Mouse (Mus musculus): Measurements from ENCODE around the gene Zyx.

The Zyx gene

GRCm38 (mm10) chr6:42349426-42350020 is at the start of gene Zyx:
TSS of gene Zyx (plus strand) at chr6:42349630.
- DNase-seq, result peak; percentile 94

DNA sequence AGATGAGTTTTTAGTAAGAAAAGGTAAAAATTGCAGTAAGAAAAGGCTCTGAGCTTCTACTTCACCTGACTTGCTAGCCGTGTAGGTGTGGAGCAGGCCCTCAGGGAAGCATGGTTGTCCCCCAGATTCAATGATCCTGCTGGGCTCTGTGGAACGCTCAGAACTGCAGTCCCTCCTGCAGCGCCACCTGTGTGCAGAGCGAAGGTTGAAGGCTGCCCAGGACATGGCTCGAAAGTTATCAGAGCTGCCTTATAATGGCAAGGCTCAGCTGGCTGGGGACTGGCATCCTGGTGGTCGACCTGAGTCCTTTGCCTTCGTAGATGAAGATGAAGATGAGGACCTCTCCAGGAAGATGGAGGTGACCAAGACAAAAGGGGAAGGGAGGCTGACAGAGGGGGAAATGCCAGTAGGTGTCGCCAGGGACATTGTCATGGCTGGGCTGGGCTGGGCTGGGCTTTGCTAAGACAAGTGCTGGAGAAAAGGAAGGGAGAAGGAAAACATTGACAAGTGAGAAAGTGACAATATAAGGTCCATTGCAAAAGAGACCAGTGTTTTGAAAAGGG is 39.5 kb upstream of the Zyx start:
- DNase-seq, result peak; percentile 8

DNA sequence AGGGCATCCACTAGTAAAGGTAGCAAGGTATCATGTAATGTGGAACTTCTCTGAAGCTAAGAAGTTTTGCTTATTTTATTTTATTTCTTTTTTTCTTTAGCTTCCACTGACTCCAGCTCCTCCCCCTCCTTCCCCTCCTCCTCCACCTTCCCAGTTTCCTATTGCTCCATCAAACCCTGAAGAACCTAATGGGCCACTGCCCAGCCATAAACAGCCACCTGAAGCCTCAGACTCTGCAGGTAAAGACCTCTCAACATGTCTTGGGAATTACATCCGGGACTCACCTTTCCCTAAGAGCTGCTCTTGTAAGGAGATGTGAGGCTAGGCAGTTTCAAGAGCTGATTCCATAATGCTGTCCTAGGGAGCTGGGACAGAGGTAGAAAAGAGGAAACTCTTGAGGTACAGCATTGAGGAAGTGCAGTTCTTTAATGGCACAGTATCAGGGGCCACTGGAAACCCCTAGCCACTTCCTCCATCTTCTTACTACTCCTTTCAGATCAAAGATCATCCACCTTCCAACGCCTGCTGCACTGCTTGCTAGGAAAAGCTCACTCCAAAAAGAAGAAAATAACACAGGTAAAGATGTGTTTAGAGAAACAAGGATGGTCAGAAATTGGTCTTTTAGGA is 38.9 kb upstream of the Zyx start:
- no peak for DNase-seq

DNA sequence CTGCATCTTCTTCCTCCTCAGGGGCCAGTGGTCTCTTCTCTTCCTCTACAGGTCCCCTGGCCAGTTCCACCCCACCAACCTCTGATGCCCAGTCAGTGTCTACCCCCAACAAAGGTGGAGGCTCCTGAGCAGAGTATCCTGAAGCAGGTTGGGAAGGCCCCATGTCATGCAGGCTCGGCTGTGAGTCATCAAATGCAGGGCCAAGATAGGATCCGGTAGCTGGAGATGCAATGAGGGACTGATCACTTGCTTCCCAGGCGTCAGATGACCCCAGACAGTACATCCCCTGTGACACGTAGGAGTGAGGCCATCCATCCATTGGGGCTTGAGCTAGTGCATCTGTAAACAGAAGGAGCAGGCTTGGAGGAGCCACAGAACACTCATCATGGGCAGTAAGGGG is 31.1 kb upstream of the Zyx start:
- no peak for DNase-seq

DNA sequence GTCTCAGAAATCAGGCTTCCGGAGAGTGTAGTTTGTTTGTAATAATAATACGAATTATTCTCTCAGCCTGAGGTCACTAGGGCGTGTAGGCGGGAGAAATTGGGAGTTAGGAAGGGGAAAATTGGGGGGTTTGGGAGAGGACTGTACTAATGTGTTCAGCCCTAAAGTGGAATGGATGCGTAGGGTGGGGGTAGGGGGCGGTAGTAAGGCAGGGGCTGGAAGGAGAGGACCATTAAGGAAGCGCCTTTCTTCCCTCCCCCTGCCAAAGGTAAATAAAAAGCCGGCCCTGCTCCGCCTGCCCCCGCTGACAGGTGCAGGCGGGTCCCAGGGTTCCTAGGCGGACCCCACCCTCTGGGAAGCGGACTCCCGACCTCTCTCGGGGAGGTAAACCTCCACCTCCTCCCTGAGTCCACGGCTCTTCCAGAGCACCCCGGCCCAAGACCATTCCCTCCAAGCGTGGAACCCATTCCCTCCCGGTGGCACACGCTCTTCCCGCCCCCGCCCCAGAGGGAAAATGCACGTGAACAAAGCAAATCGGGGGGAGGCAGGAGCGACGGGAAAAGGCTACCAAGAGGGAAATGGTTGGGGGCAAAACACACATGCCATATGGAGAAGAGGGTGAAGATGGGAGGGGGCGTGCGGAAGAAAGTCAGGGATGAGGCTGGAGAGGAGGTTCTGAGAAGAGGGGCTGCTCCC is 25.9 kb upstream of the Zyx start:
- DNase-seq, result no peak

DNA sequence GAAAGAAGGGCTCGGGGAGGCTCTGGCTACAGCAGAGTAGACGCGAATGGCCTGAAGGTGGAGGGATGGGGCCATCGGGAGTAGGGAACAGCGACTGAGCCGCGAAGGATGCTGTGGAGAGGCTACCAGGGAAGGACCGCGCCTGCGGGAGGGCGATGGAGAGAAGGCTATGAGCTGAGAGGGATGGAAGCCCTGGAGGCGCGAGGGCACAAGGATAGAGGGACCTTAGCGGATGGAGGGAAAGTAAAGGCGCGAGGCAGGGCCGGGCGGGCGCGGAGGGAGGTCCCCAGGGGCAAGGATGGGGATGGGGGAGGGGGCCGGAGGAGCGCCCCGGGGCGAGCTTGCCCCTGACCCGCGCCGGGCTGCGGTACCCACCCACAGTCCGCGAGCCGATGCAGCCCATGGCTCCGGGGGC is 25.4 kb upstream of the Zyx start:
- no peak for DNase-seq

DNA sequence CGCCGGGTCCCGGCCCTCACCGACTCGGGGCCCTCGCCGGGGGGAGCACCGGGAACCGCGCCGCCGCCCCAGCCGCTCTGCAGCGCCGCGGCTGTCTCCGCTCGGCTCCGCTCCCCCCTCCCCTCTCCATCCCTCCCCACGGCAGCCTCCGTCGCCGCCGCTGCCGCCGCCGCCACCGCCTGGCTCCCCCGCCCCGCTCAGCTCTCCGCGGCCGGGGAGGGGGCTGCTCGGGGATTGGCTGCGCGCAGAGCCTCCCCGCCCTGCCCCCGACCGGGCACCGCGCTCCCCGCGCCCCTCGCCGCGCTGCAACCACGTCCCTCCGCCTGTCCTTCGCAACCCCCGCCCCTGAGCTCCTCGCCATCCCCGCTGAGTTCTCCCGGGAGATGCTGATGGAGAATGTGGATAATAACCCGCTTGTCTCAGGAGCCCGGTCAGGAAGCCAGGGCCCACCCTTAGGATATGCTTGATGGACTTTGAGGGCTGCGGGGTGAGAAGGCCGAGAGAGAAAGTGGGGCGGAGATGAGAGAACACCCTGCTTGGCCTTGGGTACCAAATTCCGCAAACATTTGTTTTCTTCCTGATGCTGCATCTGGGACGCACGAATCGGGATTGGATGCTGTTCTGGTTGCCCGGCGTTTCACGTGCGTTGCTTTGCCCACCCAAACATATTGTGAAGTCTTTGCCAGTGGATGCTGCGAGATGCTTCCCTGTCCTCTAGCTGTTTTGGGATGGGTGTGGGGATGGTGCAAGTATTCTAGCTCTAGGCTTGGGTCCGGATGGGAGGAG is 24.8 kb upstream of the Zyx start, which contains the start of gene Fam131b:
Gene Fam131b, minus strand, starts transcription at position 162 of the 786 bp plus-strand sequence.
- no peak for DNase-seq

- peak; percentile 76 for DNase-seq
These were observed 24.2 kb upstream of the Zyx start for GRCm38 (mm10) chr6:42325268-42325609.

DNA sequence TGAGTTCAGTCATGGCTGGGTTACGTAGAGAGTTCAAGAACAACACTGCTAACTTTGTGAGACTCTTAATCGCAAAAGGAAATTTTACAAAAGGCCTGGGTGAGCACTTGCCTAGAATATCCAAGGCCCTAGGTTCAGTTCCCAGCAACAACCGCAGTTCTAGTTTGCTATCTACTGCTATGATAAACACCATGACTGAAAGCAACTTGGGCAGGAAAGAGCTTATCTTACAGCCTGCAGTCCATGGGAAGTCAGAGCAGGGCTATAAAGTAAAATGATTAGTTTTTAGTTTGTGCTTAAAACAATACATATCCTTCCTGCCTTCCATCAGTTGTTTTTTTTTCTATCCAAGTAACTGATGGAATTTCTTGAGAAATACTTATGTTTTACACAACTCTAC is 22.9 kb upstream of the Zyx start:
- DNase-seq, result no peak

DNA sequence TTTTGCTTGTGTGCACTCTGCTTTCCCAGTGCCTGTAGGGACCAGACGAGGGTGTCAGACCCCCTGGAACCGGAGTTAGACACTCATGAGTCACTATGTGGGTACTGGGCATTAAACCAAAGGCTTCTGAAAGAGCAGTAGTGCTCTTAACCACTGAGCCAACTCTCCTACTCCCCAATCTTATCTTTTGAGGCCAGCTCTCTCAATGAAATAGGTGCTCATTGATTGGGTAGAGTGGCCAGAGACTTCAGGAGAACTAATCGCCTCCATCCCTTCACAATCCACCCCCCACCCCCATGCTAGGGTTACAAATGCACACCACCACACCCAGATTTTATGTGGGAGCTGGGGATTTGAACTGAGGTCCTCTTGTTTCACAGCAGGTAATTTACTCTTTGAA is 20.7 kb upstream of the Zyx start:
- DNase-seq, result no peak

GRCm38 (mm10) chr6:42330216-42330615 is 19.2 kb upstream of the Zyx start:
- no peak for DNase-seq

DNA sequence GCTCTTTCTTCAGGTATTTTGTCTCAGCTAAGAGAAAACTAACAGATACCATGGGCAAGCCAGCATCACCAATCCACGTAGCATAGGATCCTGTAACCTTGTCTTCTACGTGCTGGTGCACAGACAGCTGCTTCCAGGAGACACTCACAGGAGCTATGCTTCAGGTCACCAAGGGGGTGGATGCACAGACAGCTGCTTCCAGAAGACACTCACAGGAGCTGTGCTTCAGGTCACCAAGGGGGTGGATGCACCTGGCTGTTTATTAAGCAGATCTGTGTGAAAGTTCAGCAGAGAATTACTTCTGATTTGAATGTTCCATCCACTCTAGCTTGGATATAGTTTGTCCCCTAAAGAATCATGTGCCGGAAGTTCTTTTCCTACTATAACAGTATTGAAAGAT is 18.5 kb upstream of the Zyx start:
- peak; percentile 48 for DNase-seq

DNA sequence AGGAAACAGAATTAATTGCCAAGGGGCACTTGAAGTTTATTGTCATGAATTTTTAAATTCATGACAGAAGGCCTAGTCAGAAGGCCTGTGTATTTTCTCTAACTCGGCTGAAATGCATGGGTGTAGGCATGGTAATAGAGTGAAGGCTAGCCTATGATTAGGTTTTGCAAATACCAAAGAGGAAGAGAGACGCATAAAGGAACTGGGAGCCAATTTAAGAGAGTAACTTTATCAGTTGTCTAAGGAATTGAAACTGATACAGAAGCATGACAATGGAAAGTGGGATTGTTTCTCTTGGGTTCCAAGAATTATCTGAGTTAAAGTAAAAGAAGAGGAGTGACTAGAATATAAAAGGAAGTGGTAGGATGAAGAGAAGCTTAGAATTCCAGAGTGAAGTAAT is 10.2 kb upstream of the Zyx start:
- DNase-seq, result no peak

DNA sequence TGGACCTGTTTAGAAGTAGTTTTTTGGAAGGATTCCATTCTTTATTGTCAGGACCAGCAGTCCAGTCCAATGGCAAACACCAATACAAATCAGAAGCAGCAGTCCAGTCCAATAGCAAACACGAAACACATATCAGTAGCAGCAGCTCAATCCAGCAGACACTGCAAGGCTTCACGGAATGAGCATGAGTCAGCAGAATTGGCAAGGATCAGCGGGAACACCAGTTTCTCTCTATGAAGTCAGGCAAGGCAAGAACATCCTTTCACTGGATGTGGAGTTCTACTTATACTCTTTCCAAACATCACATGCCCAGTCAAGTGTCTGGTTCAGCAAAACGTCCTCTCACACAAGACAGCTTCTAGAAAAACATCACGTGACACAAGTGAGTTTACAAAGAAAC is 9.4 kb upstream of the Zyx start:
- DNase-seq, result no peak

DNA sequence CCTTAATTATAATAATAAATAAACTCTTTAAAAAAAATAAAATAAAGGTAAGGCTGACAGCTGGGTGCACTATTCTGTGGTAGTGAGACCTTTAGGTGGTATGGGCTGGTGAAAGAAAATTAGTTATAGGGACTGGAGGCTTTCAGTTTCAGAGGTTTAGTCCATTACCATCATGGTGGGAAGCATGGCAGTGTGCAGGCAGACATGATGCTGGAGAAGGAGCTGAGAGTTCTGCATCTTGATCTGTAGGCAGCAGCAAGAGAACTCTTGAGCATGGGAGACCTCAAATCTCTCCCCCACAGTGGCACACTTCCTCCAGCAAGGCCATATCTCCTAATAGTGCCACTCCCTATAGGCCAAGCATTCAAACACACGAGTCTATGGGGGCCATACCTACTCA is 7.3 kb upstream of the Zyx start:
- no peak for DNase-seq

GRCm38 (mm10) chr6:42343361-42344120 is 5.9 kb upstream of the Zyx start:
- DNase-seq, result no peak

DNA sequence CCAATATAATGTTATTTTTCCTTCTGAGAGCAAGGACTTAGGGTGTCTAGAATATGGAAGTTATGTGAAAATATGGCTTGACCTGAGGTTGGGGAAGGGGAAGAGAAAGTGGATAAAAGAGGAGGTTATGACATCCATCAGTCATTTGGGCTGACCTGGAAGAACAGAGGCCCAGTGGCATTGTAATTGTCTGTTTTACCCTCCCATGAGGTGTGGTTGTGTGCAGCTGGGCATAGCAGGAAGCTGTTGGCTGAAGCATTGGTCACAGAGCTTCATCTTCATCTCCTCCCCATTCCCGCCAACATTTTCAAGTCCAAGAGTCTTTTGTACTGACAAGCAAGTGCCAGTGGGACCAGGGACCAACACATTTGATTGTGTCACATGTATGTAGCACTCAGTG is 5.2 kb upstream of the Zyx start:
- DNase-seq, result no peak

DNA sequence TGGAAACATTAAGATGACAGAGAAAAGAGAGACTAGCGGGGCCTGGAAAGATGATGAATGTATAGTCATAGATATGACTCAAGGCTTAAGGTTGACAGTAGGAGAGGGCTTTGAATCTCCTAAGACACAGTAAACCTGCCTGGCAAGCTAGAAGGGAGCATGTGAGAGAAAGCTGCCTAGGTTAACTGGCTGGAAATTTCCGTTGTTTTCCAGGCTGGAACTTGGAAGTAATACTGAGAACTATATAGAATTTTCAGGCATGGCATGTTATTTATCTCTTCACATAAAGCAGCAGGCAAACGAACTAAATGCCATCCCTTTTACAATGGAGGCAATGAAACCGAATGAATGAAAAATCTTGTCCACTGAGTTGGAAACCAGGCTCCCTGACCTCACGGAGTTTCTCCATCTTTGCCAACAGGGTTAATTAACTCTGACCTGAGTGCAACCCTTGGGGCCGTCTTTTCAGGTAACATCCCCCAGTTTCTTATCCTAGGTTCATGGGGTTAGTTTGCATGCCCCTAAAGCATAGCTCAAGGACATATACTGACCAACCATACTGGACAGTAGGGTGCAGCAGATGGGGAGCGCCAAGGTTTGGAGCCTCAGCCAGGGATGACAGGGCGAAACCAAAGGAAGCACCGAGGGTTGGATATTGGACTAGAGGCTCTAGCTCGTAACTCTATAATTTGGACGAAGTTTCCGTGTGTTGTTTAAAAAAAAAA is 987 bp upstream of the Zyx start:
- DNase-seq, result no peak

DNA sequence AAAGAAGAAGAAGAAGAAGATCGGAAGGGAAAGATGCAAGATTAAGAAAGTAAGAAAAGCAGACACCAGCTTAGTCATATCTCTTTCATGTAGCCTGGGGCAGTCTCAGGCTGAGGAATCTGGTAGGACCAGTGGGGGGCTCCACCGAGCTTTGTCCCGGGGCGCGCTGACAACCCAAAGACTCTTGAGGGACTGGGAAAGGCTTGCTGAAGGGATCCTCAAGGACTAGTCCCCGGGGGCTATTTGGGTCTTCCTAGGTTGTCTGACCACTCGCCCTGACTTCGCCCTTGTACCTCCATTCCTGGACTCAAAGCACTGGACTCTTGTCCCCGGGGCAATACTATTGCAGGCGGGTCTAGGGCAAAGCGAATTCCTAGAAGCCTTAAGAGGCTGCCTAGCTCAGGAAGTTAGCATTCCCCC is 414 bp upstream of the Zyx start:
- DNase-seq, result peak; percentile 78

GRCm38 (mm10) chr6:42350021-42350967 is 864 bp downstream of the Zyx start:
- peak; percentile 95 for DNase-seq

All from kidney, adult 9 months (tissue).